21 mouse cellular contexts compared by ENCODE assay signal in the genomic region with DNA sequence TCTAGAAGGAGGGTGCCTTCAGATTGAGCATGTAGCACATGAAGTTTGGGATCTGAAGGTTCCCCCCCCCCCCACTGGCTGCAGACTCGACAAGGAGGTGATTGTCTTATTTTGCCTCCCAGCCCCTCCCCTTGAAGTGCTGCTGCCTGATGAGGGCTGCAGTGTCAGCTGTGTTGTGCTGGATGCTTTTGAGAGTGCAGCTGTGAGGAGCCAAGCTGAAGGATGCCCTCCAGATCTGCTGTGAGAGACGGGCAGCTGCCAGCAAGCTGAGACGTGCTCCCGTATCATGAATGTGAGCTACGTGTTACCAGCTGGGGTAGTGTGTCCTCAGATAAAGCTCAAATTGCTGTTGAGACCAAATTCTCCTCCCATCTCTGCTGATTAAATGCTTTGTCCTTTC.
A peak's percentile ranks its signal among the peaks of the same experiment; 100 is the strongest.
DNase-seq lines count a peak whose midpoint lies in the region; ATAC-seq and TF ChIP-seq lines count a peak whose summit lies in the region.
"Had no signal": no experiment of that assay in that cellular context is flagged by ENCODE, and none has a peak within 500 bp of the region (broad histone marks: within the 10 kb centered on the region; RNA-seq: fewer than 3 reads in every experiment).

No protein-coding gene starts in this region.

- peak; percentile 19 for DNase-seq in hindbrain, postnatal 0 days (ENCODE audit: low spot score)
- DNase-seq in hindbrain, embryonic 11.5 days (ENCODE audit: low spot score) = no peak
- DNase-seq in brain, adult 2 months (ENCODE audit: low read depth, low spot score) = peak; percentile 73
- DNase-seq in cerebellum, adult 8-10 months = no peak
- DNase-seq in MN1 (ENCODE audit: low spot score) = no peak
- DNase-seq: adrenal gland, adult 8-10 months; cerebellum, adult 9-11 months; embryo, embryonic 11 days; kidney, adult 8-10 months; kidney, postnatal 4 days; liver, postnatal 0 days; lung, postnatal 4 days; right cerebral cortex, postnatal 4 days; thymus, adult 18-20 months had no signal

- H3K4me2 ChIP-seq in hindbrain, postnatal 0 days (ENCODE audit: low read depth, low read length) = no peak overlapping the region
- H3K4me2 ChIP-seq in hindbrain, embryonic 11.5 days (replicated peaks; ENCODE audit: low read depth, low read length) = no peak overlapping the region
- H3K4me2 ChIP-seq in neural tube, embryonic 12.5 days (replicated peaks) = no peak overlapping the region
- H3K4me2 ChIP-seq in neural tube, embryonic 15.5 days = no peak overlapping the region
- no peak overlapping the region for H3K4me2 ChIP-seq in forebrain, embryonic 15.5 days (replicated peaks)
- H3K4me2 ChIP-seq: hindbrain, embryonic 12.5 days; limb, embryonic 12.5 days; midbrain, embryonic 12.5 days; neural tube, embryonic 13.5 days had no signal

- H3K36me3 ChIP-seq in hindbrain, postnatal 0 days (ENCODE audit: insufficient read depth, low read length) = no peaks in the 10 kb centered on the region
- no peaks in the 10 kb centered on the region for H3K36me3 ChIP-seq in hindbrain, embryonic 11.5 days (ENCODE audit: control insufficient read depth, insufficient read depth, low read length)
- no peaks in the 10 kb centered on the region for H3K36me3 ChIP-seq in neural tube, embryonic 12.5 days
- H3K36me3 ChIP-seq in neural tube, embryonic 15.5 days = no peaks in the 10 kb centered on the region
- no peaks in the 10 kb centered on the region for H3K36me3 ChIP-seq in forebrain, embryonic 15.5 days
- H3K36me3 ChIP-seq: hindbrain, embryonic 12.5 days; limb, embryonic 12.5 days; midbrain, embryonic 12.5 days; neural tube, embryonic 13.5 days had no signal

- H3K9me3 ChIP-seq in hindbrain, postnatal 0 days (ENCODE audit: low read length) = no peaks in the 10 kb centered on the region
- H3K9me3 ChIP-seq in hindbrain, embryonic 11.5 days (ENCODE audit: control insufficient read depth, low read length) = no peaks in the 10 kb centered on the region
- no peaks in the 10 kb centered on the region for H3K9me3 ChIP-seq in neural tube, embryonic 12.5 days
- H3K9me3 ChIP-seq in neural tube, embryonic 15.5 days (replicated peaks) = no peaks in the 10 kb centered on the region
- H3K9me3 ChIP-seq in forebrain, embryonic 15.5 days = no peaks in the 10 kb centered on the region
- H3K9me3 ChIP-seq: hindbrain, embryonic 12.5 days; limb, embryonic 12.5 days; midbrain, embryonic 12.5 days; neural tube, embryonic 13.5 days had no signal

- TF ChIP-seq CTCF in hindbrain, postnatal 0 days (IDR thresholded peaks at IDR 0.05; ENCODE audit: low read depth) = no peak

- H3K27ac ChIP-seq in hindbrain, postnatal 0 days = no peak overlapping the region
- H3K27ac ChIP-seq in hindbrain, embryonic 11.5 days (ENCODE audit: low read depth, low read length) = no peak overlapping the region
- H3K27ac ChIP-seq in neural tube, embryonic 12.5 days = no peak overlapping the region
- no peak overlapping the region for H3K27ac ChIP-seq in neural tube, embryonic 15.5 days (replicated peaks)
- H3K27ac ChIP-seq in forebrain, embryonic 15.5 days (replicated peaks) = peak overlapping the region; percentile 28; the same call in 1 of the 2 replicates
- H3K27ac ChIP-seq: hindbrain, embryonic 12.5 days; limb, embryonic 12.5 days; midbrain, embryonic 12.5 days; neural tube, embryonic 13.5 days had no signal

- H3K27me3 ChIP-seq in hindbrain, postnatal 0 days (ENCODE audit: insufficient read depth, low read length) = no peaks in the 10 kb centered on the region
- H3K27me3 ChIP-seq in hindbrain, embryonic 11.5 days (ENCODE audit: control insufficient read depth, insufficient read depth, low read length) = no peaks in the 10 kb centered on the region
- H3K27me3 ChIP-seq in neural tube, embryonic 12.5 days (replicated peaks) = no peaks in the 10 kb centered on the region
- no peaks in the 10 kb centered on the region for H3K27me3 ChIP-seq in neural tube, embryonic 15.5 days (replicated peaks)
- H3K27me3 ChIP-seq in forebrain, embryonic 15.5 days = no peaks in the 10 kb centered on the region
- H3K27me3 ChIP-seq: hindbrain, embryonic 12.5 days; limb, embryonic 12.5 days; midbrain, embryonic 12.5 days; neural tube, embryonic 13.5 days had no signal

- H3K4me1 ChIP-seq in hindbrain, postnatal 0 days (ENCODE audit: insufficient read depth, low read length) = 0 out of 2 replicates have a peak, but pooled peaks cover 4% of the 10 kb centered on the region
- H3K4me1 ChIP-seq in hindbrain, embryonic 11.5 days (replicated peaks; ENCODE audit: control insufficient read depth, insufficient read depth, low read length) = no peaks in the 10 kb centered on the region
- H3K4me1 ChIP-seq in neural tube, embryonic 12.5 days = no peaks in the 10 kb centered on the region
- H3K4me1 ChIP-seq in neural tube, embryonic 15.5 days = peaks cover 16% of the 10 kb centered on the region
- H3K4me1 ChIP-seq in forebrain, embryonic 15.5 days = peaks cover 9% of the 10 kb centered on the region; the same call in 1 of the 2 replicates
- H3K4me1 ChIP-seq: midbrain, embryonic 12.5 days had no signal

- 42% methylated on average over 5 of the region's 5 CpGs for WGBS in hindbrain, postnatal 0 days
- 55% methylated on average over 5 of the region's 5 CpGs for WGBS in hindbrain, embryonic 11.5 days
- WGBS in neural tube, embryonic 12.5 days = 45% methylated on average over 5 of the region's 5 CpGs
- 34% methylated on average over 5 of the region's 5 CpGs for WGBS in neural tube, embryonic 15.5 days
- WGBS in forebrain, embryonic 15.5 days = 40% methylated on average over 5 of the region's 5 CpGs

- peak; percentile 74 for ATAC-seq in hindbrain, postnatal 0 days
- ATAC-seq in hindbrain, embryonic 11.5 days (ENCODE audit: low FRiP score) = no peak
- ATAC-seq in neural tube, embryonic 12.5 days (ENCODE audit: low FRiP score, low read depth) = 0 out of 2 replicates have a peak, but pooled peaks have one; percentile 50
- no peak for ATAC-seq in neural tube, embryonic 15.5 days (ENCODE audit: low FRiP score)
- peak; percentile 89 for ATAC-seq in forebrain, embryonic 15.5 days (replicated peaks)
- ATAC-seq: liver, postnatal 0 days had no signal

- H3K4me3 ChIP-seq in hindbrain, postnatal 0 days (ENCODE audit: low read length) = no peak overlapping the region
- H3K4me3 ChIP-seq in hindbrain, embryonic 11.5 days (ENCODE audit: low read depth, low read length) = no peak overlapping the region
- no peak overlapping the region for H3K4me3 ChIP-seq in neural tube, embryonic 12.5 days
- H3K4me3 ChIP-seq in neural tube, embryonic 15.5 days (replicated peaks) = no peak overlapping the region
- no peak overlapping the region for H3K4me3 ChIP-seq in forebrain, embryonic 15.5 days
- H3K4me3 ChIP-seq: hindbrain, embryonic 12.5 days; limb, embryonic 12.5 days; midbrain, embryonic 12.5 days; neural tube, embryonic 13.5 days had no signal

- H3K9ac ChIP-seq in hindbrain, postnatal 0 days (replicated peaks; ENCODE audit: low read length) = no peak overlapping the region
- no peak overlapping the region for H3K9ac ChIP-seq in hindbrain, embryonic 11.5 days (ENCODE audit: low read depth, low read length)
- H3K9ac ChIP-seq in neural tube, embryonic 12.5 days = no peak overlapping the region
- no peak overlapping the region for H3K9ac ChIP-seq in neural tube, embryonic 15.5 days (replicated peaks)
- no peak overlapping the region for H3K9ac ChIP-seq in forebrain, embryonic 15.5 days (replicated peaks)
- H3K9ac ChIP-seq: hindbrain, embryonic 12.5 days; limb, embryonic 12.5 days; liver, postnatal 0 days; midbrain, embryonic 12.5 days; neural tube, embryonic 13.5 days had no signal

Comparison
In these comparisons a context has a peak if more than half of its experiments do, and no peak if none do; other contexts are left out.
1. ATAC-seq: peak in hindbrain, postnatal 0 days (single experiment), neural tube, embryonic 12.5 days (single experiment) and forebrain, embryonic 15.5 days (single experiment); none in hindbrain, embryonic 11.5 days (single experiment) and neural tube, embryonic 15.5 days (single experiment).
2. DNase-seq: peak in hindbrain, postnatal 0 days (single experiment) and brain, adult 2 months (single experiment); none in hindbrain, embryonic 11.5 days (single experiment), cerebellum, adult 8-10 months (single experiment) and MN1 (single experiment).